Mouse (Mus musculus) limb, embryonic 15.5 days (tissue): ENCODE measurements around the gene Eid2b. TPM values are rescaled to one million over a fixed set of nuclear protein-coding genes. Genes with fewer than 3 reads are reported as not detected.
A peak's percentile ranks its signal among the peaks of the same experiment; 100 is the strongest.

ENCODE experiments used
- ATAC-seq: fragments of 200-750 bp; cut with Nextera tagmentation; 2 replicates; pipeline ENCODE4 v1.8.0; 2017; ENCODE audit warnings: low read depth, moderate TSS enrichment; ENCODE audit not compliant: insufficient number of reproducible peaks, low FRiP score, low TSS enrichment
- H3K27ac ChIP-seq: fragments of 300-500 bp; sonication (generic); 2 replicates; pipeline ENCODE4 v1.5.1; 2015; ENCODE audit warnings: moderate library complexity, mild to moderate bottlenecking, inconsistent platforms
- H3K27me3 ChIP-seq: fragments of 300-500 bp; sonication (generic); 2 replicates; pipeline ENCODE4 v1.6.1; 2015; ENCODE audit warnings: inconsistent platforms
- H3K36me3 ChIP-seq: fragments of 300-500 bp; sonication (generic); 2 replicates; pipeline ENCODE4 v1.6.1; 2015; ENCODE audit warnings: inconsistent platforms
- H3K4me1 ChIP-seq: fragments of 300-500 bp; sonication (generic); 2 replicates; pipeline ENCODE4 v1.6.1; 2015; ENCODE audit warnings: inconsistent platforms
- H3K4me2 ChIP-seq: fragments of 300-500 bp; sonication (generic); 2 replicates; pipeline ENCODE4 v1.6.1; 2015; ENCODE audit warnings: mild to moderate bottlenecking, inconsistent platforms
- H3K4me3 ChIP-seq: fragments of 300-500 bp; sonication (generic); 2 replicates; pipeline ENCODE4 v1.5.1; 2015; ENCODE audit warnings: mild to moderate bottlenecking, inconsistent platforms
- H3K9ac ChIP-seq: fragments of 300-500 bp; sonication (generic); 2 replicates; pipeline ENCODE4 v1.6.1; 2015; ENCODE audit warnings: inconsistent platforms
- H3K9me3 ChIP-seq: fragments of 300-500 bp; sonication (generic); 2 replicates; pipeline ENCODE4 v1.6.1; 2016; ENCODE audit warnings: inconsistent platforms
- WGBS: fragments of 180-500 bp; shearing (Covaris S2); methylation state at CpG from one replicate; pipeline ENCODE4 v1.1.7; 2015; 5-methylcytosine and 5-hydroxymethylcytosine counted together
- polyA plus RNA-seq: library from polyadenylated mRNA; unstranded; fragments of >200 nt; fragmentation: Nextera tagmentation; extraction: Ambion mirVana; gene quantifications from 2 replicates; pipeline ENCODE4 v1.2.1, GENCODE M21; 2015

Eid2b gene
- polyA plus RNA-seq, 1 experiment from 2014 or later, result 12.6 TPM

DNA sequence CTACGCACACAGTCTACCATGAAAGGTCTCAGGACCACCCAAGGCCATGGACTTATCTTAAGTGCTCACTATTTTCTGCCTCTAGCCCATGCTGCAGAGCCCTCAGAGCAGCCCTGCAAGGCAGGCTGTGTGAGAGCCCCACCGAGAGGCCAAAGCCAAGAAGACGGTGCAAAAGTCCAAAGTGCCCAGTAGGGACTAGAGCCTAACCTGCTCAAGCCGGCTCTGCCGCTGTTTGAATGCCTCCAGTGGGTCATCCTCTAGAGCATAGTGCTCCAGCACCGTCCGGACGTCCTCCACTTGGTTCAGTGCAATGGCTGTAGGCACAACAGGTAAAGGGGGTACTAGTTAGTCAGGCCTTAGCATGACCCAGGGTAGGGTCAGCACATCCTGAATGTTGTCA lies 28.7 kb downstream of the Eid2b start:
- ATAC-seq, result no peak
- H3K27me3 ChIP-seq, result peaks cover 15% of the 10 kb centered on the region
- H3K9me3 ChIP-seq, result no peaks in the 10 kb centered on the region
- no peak overlapping the region for H3K27ac ChIP-seq
- peaks cover 27% of the 10 kb centered on the region for H3K4me1 ChIP-seq
- no peak overlapping the region for H3K9ac ChIP-seq
- WGBS, result 95% methylated on average over 8 of the region's 8 CpGs
- no peak overlapping the region for H3K4me3 ChIP-seq
- peaks cover 57% of the 10 kb centered on the region for H3K36me3 ChIP-seq
- no peak overlapping the region for H3K4me2 ChIP-seq

DNA sequence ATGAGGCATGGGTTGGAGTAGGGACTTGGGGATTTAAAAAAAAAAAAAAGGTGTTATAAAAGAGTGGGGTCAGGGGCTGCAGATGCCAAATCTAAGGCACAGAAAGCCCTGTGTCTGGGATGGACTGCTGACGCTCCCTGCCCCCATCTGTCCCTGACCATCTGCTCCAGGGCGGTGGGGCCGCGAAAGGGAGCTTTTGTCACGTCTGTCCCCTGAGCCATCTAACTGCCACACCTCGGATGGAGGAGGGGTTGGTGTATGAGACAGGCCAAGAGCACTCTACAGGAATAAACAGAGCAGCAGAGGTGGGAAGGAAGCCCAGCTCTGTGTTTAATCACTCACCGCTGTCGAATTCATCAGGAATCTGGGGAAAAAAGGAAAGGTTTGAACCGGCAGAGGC lies 32.2 kb downstream of the Eid2b start:
- no peak overlapping the region for H3K4me2 ChIP-seq
- H3K36me3 ChIP-seq, result peaks cover 64% of the 10 kb centered on the region
- H3K4me3 ChIP-seq, result no peak overlapping the region
- no peak overlapping the region for H3K27ac ChIP-seq
- no peaks in the 10 kb centered on the region for H3K9me3 ChIP-seq
- WGBS, result 52% methylated on average over 9 of the region's 9 CpGs
- H3K9ac ChIP-seq, result no peak overlapping the region
- H3K4me1 ChIP-seq, result peaks cover 19% of the 10 kb centered on the region
- H3K27me3 ChIP-seq, result no peaks in the 10 kb centered on the region
- ATAC-seq, result no peak

DNA sequence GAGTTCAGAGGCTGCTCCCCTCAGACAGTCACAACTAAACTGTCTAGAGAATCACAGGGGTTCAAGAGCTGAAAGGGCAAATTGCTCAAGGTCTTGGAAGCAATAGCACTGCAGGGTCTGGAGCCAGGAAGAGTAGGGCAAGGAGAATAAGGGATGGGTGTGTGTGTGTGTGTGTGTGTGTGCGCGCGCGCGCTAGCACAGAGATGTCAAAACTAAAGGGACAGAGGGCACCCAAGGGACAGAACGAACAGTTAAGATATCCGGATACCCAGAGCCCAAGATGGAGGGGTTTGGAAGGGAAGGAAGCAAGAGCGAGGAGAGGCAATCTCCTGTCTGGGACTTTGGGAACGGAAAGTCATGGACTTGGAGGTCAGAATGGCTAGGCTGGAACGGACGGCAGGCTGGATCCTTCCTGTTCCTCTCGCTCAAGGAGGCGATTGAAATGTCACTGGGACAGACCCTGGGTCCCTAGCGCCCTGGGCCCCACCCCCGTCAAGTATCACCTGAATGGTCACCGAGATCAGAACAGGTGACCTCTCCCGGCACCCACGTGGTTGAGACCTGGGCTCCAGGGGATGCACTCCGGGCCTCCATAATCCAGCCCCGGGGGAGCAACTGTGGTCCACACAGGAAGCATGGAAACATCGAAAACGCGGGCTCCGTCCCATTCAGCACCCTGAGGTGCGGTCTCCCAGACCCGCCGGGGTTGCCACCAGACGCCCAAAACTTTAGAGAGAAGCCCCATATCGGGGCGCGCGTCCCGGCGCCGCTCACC lies 33.8 kb downstream of the Eid2b start:
- 6% methylated on average over 35 of the region's 35 CpGs for WGBS
- peak overlapping the region; percentile 67; the same call in 1 of the 2 replicates for H3K27ac ChIP-seq
- H3K4me1 ChIP-seq, result peaks cover 19% of the 10 kb centered on the region
- H3K9ac ChIP-seq, result peak overlapping the region; percentile 91
- peak overlapping the region; percentile 84 for H3K4me3 ChIP-seq
- H3K27me3 ChIP-seq, result no peaks in the 10 kb centered on the region
- peaks cover 64% of the 10 kb centered on the region for H3K36me3 ChIP-seq
- peak; percentile 26; the same call in 1 of the 2 replicates for ATAC-seq
- H3K4me2 ChIP-seq, result peak overlapping the region; percentile 78
- no peaks in the 10 kb centered on the region for H3K9me3 ChIP-seq

DNA sequence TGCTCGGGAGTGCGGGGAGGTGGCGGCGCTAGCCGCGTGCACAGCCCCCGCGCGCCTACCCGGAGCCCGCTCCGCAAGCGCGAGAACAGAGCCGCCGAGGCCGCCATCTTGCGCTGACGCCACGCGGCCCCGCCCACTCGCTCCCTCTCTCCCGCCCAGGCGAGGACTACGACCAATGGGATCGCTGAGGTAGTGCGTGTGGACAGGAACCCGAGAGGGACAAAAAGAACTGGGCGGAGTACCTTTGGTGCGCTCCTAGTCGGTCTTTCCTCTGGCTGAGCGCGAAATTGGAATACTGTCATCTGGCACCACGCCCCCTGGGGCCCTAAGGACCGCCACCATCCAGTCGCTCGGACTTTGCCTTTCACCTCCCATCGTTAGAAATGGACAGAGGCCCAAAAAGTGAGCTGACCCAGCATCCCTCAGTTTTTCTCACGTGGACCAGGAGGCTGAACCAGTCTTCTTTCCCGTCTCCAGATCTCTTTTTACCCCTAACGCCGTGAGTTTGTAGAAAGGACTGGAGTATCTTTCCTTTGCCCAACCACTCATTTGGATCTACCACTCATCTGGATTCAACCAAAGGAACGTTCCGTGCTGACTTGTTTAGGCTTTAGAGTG lies 34.5 kb downstream of the Eid2b start, which contains the start of gene Timm50:
Gene Timm50 (minus strand): TSS at position 147 of the 618 bp plus-strand sequence.
- Histone ChIP-seq H3K27me3 (no peaks in the 10 kb centered on the region), H3K27ac (peak within 1 kb of the TSS; percentile 67; the same call in 1 of the 2 replicates), H3K9ac (peak within 1 kb of the TSS; percentile 91), H3K36me3 (peaks cover 64% of the 10 kb centered on the region), H3K4me2 (peak within 1 kb of the TSS; percentile 78), H3K9me3 (no peaks in the 10 kb centered on the region), H3K4me1 (peaks cover 19% of the 10 kb centered on the region), H3K4me3 (peak within 1 kb of the TSS; percentile 84)
- peak; percentile 92 for ATAC-seq
- WGBS, result under 1% methylated on average over 33 of the region's 45 CpGs

DNA sequence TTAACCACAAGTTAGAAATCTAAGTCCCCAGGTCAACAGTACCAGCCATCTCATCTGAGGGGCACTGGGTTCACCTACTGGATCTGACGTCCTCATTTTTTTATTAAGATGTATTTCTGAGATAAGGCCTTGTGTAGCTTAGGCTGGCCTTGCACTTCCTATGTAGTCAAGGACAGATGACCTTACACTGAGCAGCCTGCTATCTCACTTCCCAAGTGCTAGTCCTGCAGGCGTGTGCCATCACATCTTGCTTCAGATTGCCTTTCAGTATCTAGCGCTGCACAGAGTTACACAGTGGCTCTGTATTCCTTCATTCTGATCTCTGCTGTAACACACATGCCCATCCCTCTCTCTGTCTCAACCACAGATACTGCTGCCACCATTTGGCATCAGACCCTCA lies 40.5 kb downstream of the Eid2b start:
- H3K4me3 ChIP-seq, result no peak overlapping the region
- no peaks in the 10 kb centered on the region for H3K4me1 ChIP-seq
- no peak for ATAC-seq
- H3K9me3 ChIP-seq, result no peaks in the 10 kb centered on the region
- H3K27ac ChIP-seq, result no peak overlapping the region
- no peaks in the 10 kb centered on the region for H3K27me3 ChIP-seq
- no peak overlapping the region for H3K4me2 ChIP-seq
- peaks cover 91% of the 10 kb centered on the region for H3K36me3 ChIP-seq
- no peak overlapping the region for H3K9ac ChIP-seq
- 91% methylated on average over 3 of the region's 3 CpGs for WGBS

GRCm38 (mm10) chr7:28318714-28319113 lies 41.2 kb downstream of the Eid2b start:
- Histone ChIP-seq H3K4me1 (no peaks in the 10 kb centered on the region), H3K27ac (no peak overlapping the region), H3K9ac (no peak overlapping the region), H3K9me3 (no peaks in the 10 kb centered on the region), H3K27me3 (no peaks in the 10 kb centered on the region), H3K36me3 (peaks cover 98% of the 10 kb centered on the region), H3K4me2 (no peak overlapping the region), H3K4me3 (no peak overlapping the region)
- WGBS, result 95% methylated on average over 17 of the region's 17 CpGs
- ATAC-seq, result no peak

- Histone ChIP-seq H3K27ac (no peak overlapping the region), H3K9me3 (no peaks in the 10 kb centered on the region), H3K4me3 (no peak overlapping the region), H3K36me3 (peaks cover 99% of the 10 kb centered on the region), H3K4me2 (no peak overlapping the region), H3K4me1 (no peaks in the 10 kb centered on the region), H3K27me3 (no peaks in the 10 kb centered on the region), H3K9ac (no peak overlapping the region)
- WGBS, result 88% methylated on average over 15 of the region's 15 CpGs
- ATAC-seq, result no peak
These were observed 44.6 kb downstream of the Eid2b start for GRCm38 (mm10) chr7:28321974-28322720.

- WGBS, result 94% methylated on average over 8 of the region's 8 CpGs
- peaks cover 99% of the 10 kb centered on the region for H3K36me3 ChIP-seq
- no peak for ATAC-seq
- H3K9ac ChIP-seq, result no peak overlapping the region
- no peaks in the 10 kb centered on the region for H3K4me1 ChIP-seq
- H3K27ac ChIP-seq, result no peak overlapping the region
- H3K27me3 ChIP-seq, result no peaks in the 10 kb centered on the region
- H3K4me3 ChIP-seq, result no peak overlapping the region
- H3K4me2 ChIP-seq, result no peak overlapping the region
- H3K9me3 ChIP-seq, result no peaks in the 10 kb centered on the region
These were observed 47.8 kb downstream of the Eid2b start for GRCm38 (mm10) chr7:28325293-28325692.

GRCm38 (mm10) chr7:28326457-28326856 lies 48.9 kb downstream of the Eid2b start:
- H3K27me3 ChIP-seq, result no peaks in the 10 kb centered on the region
- no peak overlapping the region for H3K4me3 ChIP-seq
- H3K4me1 ChIP-seq, result no peaks in the 10 kb centered on the region
- no peak for ATAC-seq
- H3K9me3 ChIP-seq, result no peaks in the 10 kb centered on the region
- peaks cover 98% of the 10 kb centered on the region for H3K36me3 ChIP-seq
- H3K9ac ChIP-seq, result no peak overlapping the region
- 76% methylated on average over 4 of the region's 4 CpGs for WGBS
- no peak overlapping the region for H3K27ac ChIP-seq
- H3K4me2 ChIP-seq, result no peak overlapping the region

DNA sequence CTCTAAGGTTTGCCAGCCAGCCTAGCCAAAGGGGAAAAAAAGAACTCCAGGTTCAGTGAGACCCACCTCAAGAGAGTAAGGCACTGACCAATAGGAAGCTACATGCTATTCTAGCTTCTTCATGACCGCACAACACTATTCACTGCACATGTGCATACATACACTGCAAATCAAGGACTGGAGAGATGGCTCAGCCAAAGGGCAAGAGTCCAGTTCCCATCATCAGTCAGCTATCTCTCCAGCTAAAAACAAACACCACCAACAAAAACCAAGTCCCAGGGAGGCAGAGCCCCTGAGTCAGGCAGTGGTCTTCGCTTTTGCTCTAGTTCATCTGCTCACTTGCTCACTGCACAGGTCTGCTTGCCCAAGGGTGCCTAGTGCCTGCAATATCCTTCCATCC lies 50.7 kb downstream of the Eid2b start:
- no peak overlapping the region for H3K27ac ChIP-seq
- H3K4me3 ChIP-seq, result no peak overlapping the region
- H3K36me3 ChIP-seq, result peaks cover 83% of the 10 kb centered on the region
- H3K9me3 ChIP-seq, result no peaks in the 10 kb centered on the region
- no peak overlapping the region for H3K4me2 ChIP-seq
- no peaks in the 10 kb centered on the region for H3K4me1 ChIP-seq
- WGBS, result 98% methylated on average over 2 of the region's 2 CpGs
- H3K27me3 ChIP-seq, result no peaks in the 10 kb centered on the region
- no peak overlapping the region for H3K9ac ChIP-seq
- no peak for ATAC-seq
